Comparison of ENCODE assay signal across 25 mouse cellular contexts in the genomic region with DNA sequence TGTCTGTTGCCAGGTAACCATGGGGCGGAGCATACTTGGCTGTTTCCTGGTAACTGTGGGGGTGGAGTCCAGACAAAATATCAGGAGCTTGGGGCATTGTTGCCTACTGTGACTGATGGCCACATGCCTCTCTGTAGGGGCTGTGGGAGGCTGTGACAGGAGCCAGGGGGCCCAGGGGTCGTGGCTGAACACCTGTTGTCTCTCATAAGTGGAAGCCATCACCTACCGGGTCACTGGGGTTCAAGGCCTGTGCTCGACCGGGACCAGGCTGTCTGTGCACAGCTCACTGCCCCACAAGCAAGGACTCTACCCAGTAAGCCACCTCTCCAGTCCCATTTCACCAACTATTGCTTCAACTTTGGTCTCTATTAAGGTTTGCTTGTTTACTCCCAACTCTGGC.
DNase-seq lines count a peak whose midpoint lies in the region; ATAC-seq and TF ChIP-seq lines count a peak whose summit lies in the region.
"Had no signal": no experiment of that assay in that cellular context is flagged by ENCODE, and none has a peak within 500 bp of the region (broad histone marks: within the 10 kb centered on the region; RNA-seq: fewer than 3 reads in every experiment).

No protein-coding gene starts in this region.

- WGBS in hindbrain, embryonic 10.5 days: 86% methylated on average over 5 of the region's 5 CpGs
- 75% methylated on average over 5 of the region's 5 CpGs for WGBS in hindbrain, postnatal 0 days
- WGBS in intestine, embryonic 15.5 days: 71% methylated on average over 5 of the region's 5 CpGs

- TF ChIP-seq POLR2A in ES-Bruce4 (IDR thresholded peaks at IDR 0.05; ENCODE audit: insufficient read depth, low read length): no peak

- H3K9me3 ChIP-seq in hindbrain, embryonic 10.5 days: no peaks in the 10 kb centered on the region
- no peaks in the 10 kb centered on the region for H3K9me3 ChIP-seq in hindbrain, postnatal 0 days (ENCODE audit: low read length)
- no peaks in the 10 kb centered on the region for H3K9me3 ChIP-seq in ES-Bruce4 (replicated peaks; ENCODE audit: control insufficient read depth, insufficient read depth, low read length, poor library complexity, severe bottlenecking)
- H3K9me3 ChIP-seq in intestine, embryonic 15.5 days: no peaks in the 10 kb centered on the region
- H3K9me3 ChIP-seq: embryonic facial prominence, embryonic 10.5 days; embryonic facial prominence, embryonic 13.5 days; forebrain, embryonic 12.5 days; forebrain, embryonic 15.5 days had no signal

- no peaks in the 10 kb centered on the region for H3K36me3 ChIP-seq in hindbrain, embryonic 10.5 days
- H3K36me3 ChIP-seq in hindbrain, postnatal 0 days (ENCODE audit: insufficient read depth, low read length): no peaks in the 10 kb centered on the region
- H3K36me3 ChIP-seq in ES-Bruce4 (ENCODE audit: control insufficient read depth, insufficient read depth, low read length, poor library complexity, severe bottlenecking): no peaks in the 10 kb centered on the region
- no peaks in the 10 kb centered on the region for H3K36me3 ChIP-seq in intestine, embryonic 15.5 days
- H3K36me3 ChIP-seq: embryonic facial prominence, embryonic 10.5 days; embryonic facial prominence, embryonic 13.5 days; forebrain, embryonic 12.5 days; forebrain, embryonic 15.5 days; heart, embryonic 13.5 days; hindbrain, embryonic 13.5 days had no signal

- no peak overlapping the region for H3K4me2 ChIP-seq in hindbrain, postnatal 0 days (ENCODE audit: low read depth, low read length)
- H3K4me2 ChIP-seq in intestine, embryonic 15.5 days (replicated peaks): no peak overlapping the region
- H3K4me2 ChIP-seq: embryonic facial prominence, embryonic 13.5 days; forebrain, embryonic 12.5 days; forebrain, embryonic 15.5 days; heart, embryonic 13.5 days; hindbrain, embryonic 13.5 days had no signal

- H3K4me3 ChIP-seq in hindbrain, embryonic 10.5 days: no peak overlapping the region
- no peak overlapping the region for H3K4me3 ChIP-seq in hindbrain, postnatal 0 days (ENCODE audit: low read length)
- H3K4me3 ChIP-seq in ES-Bruce4 (ENCODE audit: low read depth, low read length): no peak overlapping the region
- no peak overlapping the region for H3K4me3 ChIP-seq in intestine, embryonic 15.5 days (replicated peaks)
- H3K4me3 ChIP-seq: embryonic facial prominence, embryonic 10.5 days; embryonic facial prominence, embryonic 13.5 days; erythroblast, embryonic 14.5 days; forebrain, embryonic 12.5 days; forebrain, embryonic 15.5 days; heart, embryonic 13.5 days; hindbrain, embryonic 13.5 days had no signal

- no peak for ATAC-seq in hindbrain, postnatal 0 days
- ATAC-seq in intestine, embryonic 15.5 days: no peak
- ATAC-seq: CD4-positive, CD25-positive, alpha-beta regulatory T cell, adult 4 months; forebrain, embryonic 15.5 days; hindbrain, embryonic 16.5 days; inflammation-experienced regulatory T-cells, adult 6 months had no signal

- no peak overlapping the region for H3K9ac ChIP-seq in hindbrain, postnatal 0 days (replicated peaks; ENCODE audit: low read length)
- H3K9ac ChIP-seq in ES-Bruce4 (ENCODE audit: low read depth, poor library complexity, severe bottlenecking): no peak overlapping the region
- no peak overlapping the region for H3K9ac ChIP-seq in intestine, embryonic 15.5 days
- H3K9ac ChIP-seq: embryonic facial prominence, embryonic 13.5 days; forebrain, embryonic 12.5 days; forebrain, embryonic 15.5 days; heart, embryonic 13.5 days; hindbrain, embryonic 13.5 days had no signal

- H3K27ac ChIP-seq in hindbrain, embryonic 10.5 days: 0 out of 2 replicates have a peak overlapping the region, but pooled peaks have one; percentile 16
- no peak overlapping the region for H3K27ac ChIP-seq in hindbrain, postnatal 0 days
- H3K27ac ChIP-seq in ES-Bruce4 (ENCODE audit: insufficient read depth, low read length): no peak overlapping the region
- H3K27ac ChIP-seq in intestine, embryonic 15.5 days: no peak overlapping the region
- H3K27ac ChIP-seq: embryonic facial prominence, embryonic 10.5 days; embryonic facial prominence, embryonic 13.5 days; forebrain, embryonic 12.5 days; forebrain, embryonic 15.5 days; heart, embryonic 13.5 days; hindbrain, embryonic 13.5 days had no signal

- H3K4me1 ChIP-seq in hindbrain, embryonic 10.5 days (replicated peaks): peaks cover 11% of the 10 kb centered on the region
- no peaks in the 10 kb centered on the region for H3K4me1 ChIP-seq in hindbrain, postnatal 0 days (ENCODE audit: insufficient read depth, low read length)
- H3K4me1 ChIP-seq in ES-Bruce4 (ENCODE audit: control insufficient read depth, insufficient read depth, low read length): no peaks in the 10 kb centered on the region
- H3K4me1 ChIP-seq in intestine, embryonic 15.5 days (replicated peaks): peaks cover 5% of the 10 kb centered on the region
- H3K4me1 ChIP-seq: hindbrain, embryonic 13.5 days had no signal

- H3K27me3 ChIP-seq in hindbrain, embryonic 10.5 days (ENCODE audit: insufficient read depth, poor library complexity, severe bottlenecking): no peaks in the 10 kb centered on the region
- H3K27me3 ChIP-seq in hindbrain, postnatal 0 days (ENCODE audit: insufficient read depth, low read length): no peaks in the 10 kb centered on the region
- H3K27me3 ChIP-seq in ES-Bruce4 (ENCODE audit: control insufficient read depth, insufficient read depth, low read length, poor library complexity, severe bottlenecking): no peaks in the 10 kb centered on the region
- H3K27me3 ChIP-seq in intestine, embryonic 15.5 days (replicated peaks): no peaks in the 10 kb centered on the region
- H3K27me3 ChIP-seq: embryonic facial prominence, embryonic 13.5 days; forebrain, embryonic 12.5 days; forebrain, embryonic 15.5 days; heart, embryonic 13.5 days; hindbrain, embryonic 13.5 days had no signal

- TF ChIP-seq EP300 in ES-Bruce4 (IDR thresholded peaks at IDR 0.05; ENCODE audit: insufficient read depth, low read depth, low read length): 0 out of 2 replicates have a peak, but pooled peaks have one; percentile 8

- DNase-seq in hindbrain, embryonic 10.5 days (ENCODE audit: low spot score): no peak
- no peak for DNase-seq in hindbrain, postnatal 0 days (ENCODE audit: low spot score)
- peak; percentile 46 for DNase-seq in R1 (ENCODE audit: low read depth, low spot score)
- DNase-seq in urinary bladder, postnatal 10 days (ENCODE audit: low spot score): no peak
- DNase-seq: adrenal gland, adult 8-10 months; adrenal gland, postnatal 25 days; cerebellum, adult 11-12 months; cerebellum, adult 8-10 months; cerebellum, postnatal 10 days; cerebellum, postnatal 36 days; embryo, embryonic 11 days; gastrocnemius, postnatal 10 days; gastrocnemius, postnatal 36 days had no signal

- TF ChIP-seq CTCF in hindbrain, postnatal 0 days (IDR thresholded peaks at IDR 0.05; ENCODE audit: low read depth): no peak
- no peak for TF ChIP-seq CTCF in ES-Bruce4 (IDR thresholded peaks at IDR 0.05; ENCODE audit: low read depth, low read length)
